Mouse (Mus musculus) midbrain, embryonic 10.5 days (tissue): Measurements from ENCODE around the gene Csad. TPM values are rescaled to one million over a fixed set of nuclear protein-coding genes. Genes with fewer than 3 reads are reported as not detected.

Experiments
- DNase-seq: peaks from one replicate; pipeline ENCODE4 v3.0.0-alpha.2; 2017; ENCODE audit warnings: low spot score
- H3K27ac ChIP-seq: fragments of 300-500 bp; sonication (generic); replicated peaks from 2 replicates; pipeline ENCODE4 v1.5.1; 2016; ENCODE audit warnings: mild to moderate bottlenecking
- H3K27me3 ChIP-seq: fragments of 300-500 bp; sonication (generic); 2 replicates; pipeline ENCODE4 v1.6.1; 2016; ENCODE audit warnings: low read depth, mild to moderate bottlenecking; ENCODE audit not compliant: poor library complexity, severe bottlenecking
- H3K36me3 ChIP-seq: fragments of 300-500 bp; sonication (generic); 2 replicates; pipeline ENCODE4 v1.6.1; 2016; ENCODE audit warnings: mild to moderate bottlenecking, moderate library complexity
- H3K4me1 ChIP-seq: fragments of 300-500 bp; sonication (generic); 2 replicates; pipeline ENCODE4 v1.6.1; 2016
- H3K4me3 ChIP-seq: fragments of 300-500 bp; sonication (generic); 2 replicates; pipeline ENCODE4 v1.5.1; 2016; ENCODE audit warnings: mild to moderate bottlenecking, moderate library complexity
- H3K9me3 ChIP-seq: fragments of 300-500 bp; sonication (generic); replicated peaks from 2 replicates; pipeline ENCODE4 v1.6.1; 2016; ENCODE audit warnings: mild to moderate bottlenecking
- WGBS: fragments of 180-500 bp; shearing (Covaris S2); methylation state at CpG from one replicate; pipeline ENCODE4 v1.1.7; 2016; 5-methylcytosine and 5-hydroxymethylcytosine counted together
- polyA plus RNA-seq: library from polyadenylated mRNA; unstranded; fragments of >200 nt; fragmentation: Nextera tagmentation; extraction: Ambion mirVana; gene quantifications from 2 replicates; pipeline ENCODE4 v1.2.1, GENCODE M21; 2016

Csad gene
- polyA plus RNA-seq, 1 experiment from 2014 or later = 32.8 TPM

- no peaks in the 10 kb centered on the region for H3K9me3 ChIP-seq
- peak within 1 kb of the TSS; percentile 53; the same call in 1 of the 2 replicates for H3K27ac ChIP-seq
- WGBS = 2% methylated on average over 22 of the region's 22 CpGs
- H3K36me3 ChIP-seq = no peaks in the 10 kb centered on the region
- peaks cover 44% of the 10 kb centered on the region for H3K27me3 ChIP-seq
- H3K4me1 ChIP-seq = peaks cover 16% of the 10 kb centered on the region
- H3K4me3 ChIP-seq = peak within 1 kb of the TSS; percentile 43
- peak; percentile 36 for DNase-seq
These were observed 60.2 kb downstream of the Csad start, which contains the start of gene Igfbp6 for GRCm38 (mm10) chr15:102144274-102144711. Gene Igfbp6, plus strand, starts transcription at chr15:102144362.

GRCm38 (mm10) chr15:102142914-102143912 is 61.3 kb downstream of the Csad start:
- DNase-seq = no peak
- WGBS = 53% methylated on average over 23 of the region's 23 CpGs

DNA sequence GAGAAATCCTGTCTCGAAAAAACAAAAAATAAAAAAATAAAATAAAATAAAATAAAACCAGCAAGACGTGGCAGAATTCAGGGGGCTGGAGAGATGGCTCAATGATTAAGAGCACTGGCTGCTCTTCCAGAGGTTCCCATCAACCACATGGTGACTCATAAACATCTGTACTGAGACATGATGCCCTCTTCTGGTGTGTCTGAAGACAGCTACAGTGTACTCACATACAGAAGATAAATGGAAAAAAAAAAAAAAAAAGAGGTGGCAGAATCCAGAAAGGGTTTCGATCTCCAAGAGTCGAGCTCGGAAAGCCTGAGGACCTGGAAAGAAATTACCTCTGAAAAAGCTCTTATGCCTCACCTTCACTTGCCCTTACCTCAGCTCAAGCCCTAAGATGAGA is 63.4 kb downstream of the Csad start:
- H3K27me3 ChIP-seq = peaks cover 42% of the 10 kb centered on the region

More at GRCm38 (mm10) chr15:102142914-102143912, 61.3 kb downstream of the Csad start:
- Histone ChIP-seq H3K36me3 (no peaks in the 10 kb centered on the region), H3K4me1 (peaks cover 16% of the 10 kb centered on the region), H3K27me3 (peaks cover 44% of the 10 kb centered on the region), H3K4me3 (no peak overlapping the region), H3K27ac (no peak overlapping the region), H3K9me3 (no peaks in the 10 kb centered on the region)

GRCm38 (mm10) chr15:102136129-102136758 is 68.3 kb downstream of the Csad start, which contains the start of gene Spryd3:
Gene Spryd3, minus strand, starts transcription at chr15:102136234.
- H3K4me1 ChIP-seq = peaks cover 24% of the 10 kb centered on the region
- H3K27ac ChIP-seq = peak within 1 kb of the TSS; percentile 91
- under 1% methylated on average over 50 of the region's 50 CpGs for WGBS
- no peaks in the 10 kb centered on the region; the same call in 1 of the 2 replicates for H3K27me3 ChIP-seq
- peak; percentile 98 for DNase-seq
- H3K4me3 ChIP-seq = peak within 1 kb of the TSS; percentile 89
- peaks cover 23% of the 10 kb centered on the region for H3K36me3 ChIP-seq
- no peaks in the 10 kb centered on the region for H3K9me3 ChIP-seq

More for the DNA sequence above, 63.4 kb downstream of the Csad start:
- Histone ChIP-seq H3K36me3 (no peaks in the 10 kb centered on the region), H3K9me3 (no peaks in the 10 kb centered on the region), H3K27ac (no peak overlapping the region), H3K4me1 (peaks cover 27% of the 10 kb centered on the region), H3K4me3 (no peak overlapping the region)
- DNase-seq = no peak
- 87% methylated on average over 5 of the region's 5 CpGs for WGBS

DNA sequence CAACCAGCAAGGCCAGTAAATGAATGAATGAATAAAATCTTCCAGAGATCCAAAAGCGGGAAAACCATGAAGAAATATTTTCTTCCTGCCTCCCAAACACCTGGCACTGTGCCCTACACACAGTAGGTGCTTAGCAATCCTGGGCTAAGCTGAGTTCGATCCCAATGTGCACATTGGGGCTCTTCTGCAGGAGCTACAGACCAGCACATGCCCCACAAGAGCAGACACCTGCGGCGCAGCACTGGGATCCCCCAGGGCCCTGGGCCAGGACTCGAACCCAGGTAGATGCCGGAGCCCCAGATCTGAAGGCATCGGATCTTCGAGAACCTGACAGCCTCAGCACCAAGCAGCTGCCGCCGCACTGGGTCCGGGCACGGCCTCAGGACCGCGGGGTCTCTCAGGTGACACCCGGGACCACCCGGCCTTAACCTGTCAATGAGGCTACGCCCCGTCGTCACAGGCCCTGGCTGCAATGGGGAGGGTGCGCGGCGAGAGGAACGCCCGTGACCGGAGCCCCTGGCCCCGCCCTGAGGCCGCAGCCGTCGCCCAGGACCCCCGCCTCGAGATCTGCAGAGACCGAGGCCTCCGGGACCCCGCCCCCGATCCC is 68.9 kb downstream of the Csad start:
- DNase-seq = no peak
- Histone ChIP-seq H3K27me3 (no peaks in the 10 kb centered on the region; the same call in 1 of the 2 replicates), H3K4me3 (peak overlapping the region; percentile 89), H3K9me3 (no peaks in the 10 kb centered on the region), H3K4me1 (peaks cover 24% of the 10 kb centered on the region), H3K36me3 (peaks cover 29% of the 10 kb centered on the region), H3K27ac (peak overlapping the region; percentile 91)
- 3% methylated on average over 35 of the region's 35 CpGs for WGBS

DNA sequence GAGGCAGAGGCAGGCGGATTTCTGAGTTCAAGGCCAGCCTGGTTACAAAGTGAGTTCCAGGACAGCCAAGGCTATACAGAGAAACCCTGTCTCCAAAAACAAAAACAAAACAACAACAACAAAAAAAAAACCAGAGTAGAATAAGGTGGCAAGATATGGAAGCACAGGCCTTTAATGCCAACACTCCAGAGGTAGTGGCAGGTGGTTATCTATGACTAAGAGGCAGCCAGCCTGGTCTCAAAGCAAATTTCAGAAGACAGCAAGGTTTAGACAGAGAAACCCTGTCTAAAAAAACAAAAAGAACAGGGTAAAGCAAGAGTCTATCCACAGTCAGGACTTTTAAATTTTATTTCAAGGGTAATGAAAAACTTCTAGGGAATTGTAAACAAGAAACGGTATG is 69.8 kb downstream of the Csad start:
- Histone ChIP-seq H3K36me3 (peaks cover 38% of the 10 kb centered on the region), H3K27ac (no peak overlapping the region), H3K9me3 (no peaks in the 10 kb centered on the region), H3K27me3 (no peaks in the 10 kb centered on the region; the same call in 1 of the 2 replicates), H3K4me1 (peaks cover 24% of the 10 kb centered on the region), H3K4me3 (peak overlapping the region; percentile 89; the same call in 1 of the 2 replicates)
- no peak for DNase-seq
- 90% methylated on average over 2 of the region's 2 CpGs for WGBS

DNA sequence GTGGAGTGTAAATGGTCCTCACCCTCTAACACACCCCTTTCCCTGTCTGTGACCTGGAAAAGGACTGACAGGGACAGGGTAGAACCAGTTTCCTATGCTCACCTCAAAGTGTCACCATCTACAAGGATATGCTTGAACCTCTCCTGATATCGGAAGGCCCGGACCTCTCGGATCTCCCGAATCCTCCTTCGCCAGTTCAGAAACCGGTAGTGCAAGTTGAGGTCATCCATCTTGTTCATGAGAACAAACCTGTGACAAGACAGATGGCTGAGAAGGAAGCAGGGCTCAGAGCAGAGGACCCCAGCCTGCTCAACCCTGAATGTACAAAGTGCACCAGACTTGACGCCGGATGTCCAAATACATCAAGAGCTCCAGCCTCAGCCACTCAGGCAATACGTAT is 71.2 kb downstream of the Csad start:
- Histone ChIP-seq H3K27me3 (no peaks in the 10 kb centered on the region), H3K36me3 (peaks cover 52% of the 10 kb centered on the region)
- 96% methylated on average over 9 of the region's 9 CpGs for WGBS

More for the DNA sequence above, 71.2 kb downstream of the Csad start:
- DNase-seq = no peak
- H3K4me3 ChIP-seq = no peak overlapping the region
- no peak overlapping the region for H3K27ac ChIP-seq
- H3K9me3 ChIP-seq = no peaks in the 10 kb centered on the region
- H3K4me1 ChIP-seq = peaks cover 24% of the 10 kb centered on the region

Other genes starting within 250 kb of the Csad start
- 18.5 and 21.9 TPM in 2 replicates for gene Krt8, start 200.2 kb downstream of the Csad start, polyA plus RNA-seq
- 11.4 and 21.0 TPM in 2 replicates for gene Krt18, start 176.5 kb downstream of the Csad start, polyA plus RNA-seq
- 113 and 125 TPM in 2 replicates for gene Eif4b, start 131.0 kb downstream of the Csad start, polyA plus RNA-seq
- 8.9 and 9.4 TPM in 2 replicates for gene Tns2, start 104.3 kb downstream of the Csad start, polyA plus RNA-seq
- gene Spryd3, start 68.5 kb downstream of the Csad start, polyA plus RNA-seq = 13.7 and 15.5 TPM in 2 replicates
- gene Igfbp6, start 60.4 kb downstream of the Csad start, polyA plus RNA-seq = 0.32 and 0.38 TPM in 2 replicates
- gene Soat2, start 54.2 kb downstream of the Csad start, polyA plus RNA-seq = 0.14 and 0.20 TPM in 2 replicates
- 63.0 and 72.4 TPM in 2 replicates for gene Zfp740, start 1.5 kb downstream of the Csad start, polyA plus RNA-seq
- 0.31 and 0.56 TPM in 2 replicates for gene Itgb7, start 27.2 kb upstream of the Csad start, polyA plus RNA-seq
- gene Rarg, start 52.8 kb upstream of the Csad start, polyA plus RNA-seq = 14.3 and 16.2 TPM in 2 replicates
- 0.35 and 0.41 TPM in 2 replicates for gene Gm9918, start 65.8 kb upstream of the Csad start, polyA plus RNA-seq
- 59.2 and 63.2 TPM in 2 replicates for gene Mfsd5, start 74.7 kb upstream of the Csad start, polyA plus RNA-seq
- gene Espl1, start 91.5 kb upstream of the Csad start, polyA plus RNA-seq = 47.4 and 54.4 TPM in 2 replicates
- 335 and 345 TPM in 2 replicates for gene Pfdn5, start 121.4 kb upstream of the Csad start, polyA plus RNA-seq
- gene Myg1, start 127.0 kb upstream of the Csad start, polyA plus RNA-seq = 125 and 134 TPM in 2 replicates
- gene Aaas, start 146.0 kb upstream of the Csad start, polyA plus RNA-seq = 115 and 128 TPM in 2 replicates
- 0.59 and 0.66 TPM in 2 replicates for gene Sp7, start 162.5 kb upstream of the Csad start, polyA plus RNA-seq
- 7.9 and 8.9 TPM in 2 replicates for gene Sp1, start 201.4 kb upstream of the Csad start, polyA plus RNA-seq
- gene Amhr2, start 240.6 kb upstream of the Csad start, polyA plus RNA-seq = 0.10 and 0.50 TPM in 2 replicates